Mouse (Mus musculus) liver, embryonic 14.5 days (tissue): Measurements from ENCODE around the gene Serinc4.

ENCODE experiments used
- CTCF ChIP-seq: IDR thresholded peaks from 2 replicates; pipeline ENCODE4 v1.5.1; 2016; ENCODE audit warnings: antibody characterized with exemption, low read depth, control low read depth
- EP300 ChIP-seq: IDR thresholded peaks from 2 replicates; pipeline ENCODE4 v1.6.1; 2016; ENCODE audit warnings: antibody characterized with exemption, low read depth

- TF ChIP-seq CTCF (no peak), EP300 (no peak)
Observed at GRCm38 (mm10) chr2:121456692-121457642, at the start of gene Serinc4.
